Mouse (Mus musculus) urinary bladder, adult 2 months (tissue): ENCODE data around the gene Ank3. TPM values are rescaled to one million over a fixed set of nuclear protein-coding genes. Genes with fewer than 3 reads are reported as not detected.

Experiments
- DNase-seq: peaks from one replicate; pipeline ENCODE4 v3.0.0; 2022; ENCODE audit warnings: low spot score
- polyA plus RNA-seq: library from polyadenylated mRNA; depleted of rRNA; stranded (reverse); fragments of >200 nt; gene quantifications from 2 replicates; pipeline ENCODE4 v1.2.3, GENCODE M21; 2012

Ank3 gene
- polyA plus RNA-seq, 1 experiment: 27.3 TPM

DNA sequence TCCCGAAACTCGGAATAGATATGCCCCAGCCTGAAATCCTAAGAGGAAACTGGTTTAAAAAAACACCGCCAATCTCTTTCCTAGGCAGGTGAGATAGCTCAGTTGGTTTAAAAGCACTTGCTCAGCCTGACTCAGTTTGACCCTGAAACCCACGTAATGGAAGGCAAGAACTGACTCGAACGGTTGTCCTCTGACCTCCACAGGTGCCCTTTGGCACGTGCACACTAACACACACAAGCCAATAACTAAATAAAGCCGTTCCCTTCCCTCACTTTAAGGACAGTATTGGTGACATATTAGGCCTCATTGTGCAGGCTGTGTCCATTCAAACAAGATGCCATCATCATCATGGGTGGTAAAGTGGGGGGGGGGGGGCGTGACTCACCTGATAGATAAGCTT is 528.4 kb downstream of the Ank3 start:
- DNase-seq: no peak

DNA sequence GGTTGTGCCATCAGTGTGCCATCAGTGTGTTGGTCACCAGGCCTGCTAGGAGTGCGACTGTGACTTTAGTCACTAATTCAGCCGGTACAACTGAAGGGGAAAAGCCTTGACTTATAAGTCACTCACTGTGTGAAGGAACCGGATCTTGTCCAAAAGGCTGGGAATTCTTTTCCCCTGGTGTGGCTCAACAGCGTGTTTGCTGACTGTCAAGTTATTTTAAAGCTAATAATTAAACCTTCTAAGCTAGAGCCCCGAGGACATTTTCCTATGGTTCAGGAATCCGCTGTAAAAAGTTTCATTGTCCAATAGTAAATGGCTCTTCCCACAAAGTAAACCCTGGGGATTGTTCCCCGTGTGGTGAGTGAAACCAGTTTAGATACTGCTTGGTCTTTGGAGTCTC is 529.8 kb downstream of the Ank3 start:
- DNase-seq: no peak

DNA sequence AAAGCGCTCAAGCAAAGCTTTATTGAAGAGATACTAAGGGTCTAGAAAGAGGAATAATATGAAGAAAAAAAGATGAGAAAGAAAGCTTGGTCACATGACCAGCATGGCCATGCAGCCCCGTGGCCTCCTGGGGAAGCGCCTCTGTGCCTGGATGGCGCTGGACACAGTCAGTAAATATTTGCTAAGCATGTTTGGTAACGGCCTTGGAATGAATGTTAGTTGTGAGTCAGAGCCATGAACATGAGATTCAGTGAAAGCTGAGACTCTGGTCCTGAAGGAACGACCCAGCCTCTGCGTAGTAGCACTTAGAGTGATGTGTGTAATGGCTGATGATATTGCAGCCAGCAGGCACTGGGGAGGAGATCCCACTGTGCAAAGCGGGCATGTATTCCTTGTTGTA is 531.9 kb downstream of the Ank3 start:
- no peak for DNase-seq

DNA sequence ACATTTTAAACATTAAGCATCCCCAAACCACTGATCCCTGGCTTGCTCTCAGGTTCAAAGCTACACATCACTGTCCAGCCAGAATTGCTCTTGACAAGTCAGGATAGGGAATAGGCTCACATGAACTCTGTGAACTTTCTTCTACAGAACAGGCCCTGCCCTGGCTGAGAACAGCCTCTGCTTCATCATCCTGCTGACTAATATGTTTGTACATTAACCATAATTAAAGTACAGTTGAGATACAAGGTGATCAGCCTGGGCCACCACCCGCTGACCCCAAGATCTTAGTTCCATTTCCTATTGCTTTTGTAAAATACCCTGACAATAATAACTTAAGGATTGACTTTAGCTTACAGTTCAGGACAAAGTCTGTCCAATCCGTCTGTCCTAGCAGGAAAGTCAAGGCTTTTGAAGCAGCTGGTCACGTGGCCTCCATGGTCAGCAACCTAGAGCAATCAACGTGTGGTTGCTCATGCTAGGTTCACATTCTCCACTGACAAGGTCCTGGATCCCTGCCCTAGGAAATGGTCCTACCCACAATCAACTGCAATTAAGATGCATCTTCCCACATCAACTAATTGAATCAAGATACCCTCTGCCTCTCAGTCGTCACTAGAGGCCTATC is 538.0 kb downstream of the Ank3 start:
- DNase-seq: no peak

DNA sequence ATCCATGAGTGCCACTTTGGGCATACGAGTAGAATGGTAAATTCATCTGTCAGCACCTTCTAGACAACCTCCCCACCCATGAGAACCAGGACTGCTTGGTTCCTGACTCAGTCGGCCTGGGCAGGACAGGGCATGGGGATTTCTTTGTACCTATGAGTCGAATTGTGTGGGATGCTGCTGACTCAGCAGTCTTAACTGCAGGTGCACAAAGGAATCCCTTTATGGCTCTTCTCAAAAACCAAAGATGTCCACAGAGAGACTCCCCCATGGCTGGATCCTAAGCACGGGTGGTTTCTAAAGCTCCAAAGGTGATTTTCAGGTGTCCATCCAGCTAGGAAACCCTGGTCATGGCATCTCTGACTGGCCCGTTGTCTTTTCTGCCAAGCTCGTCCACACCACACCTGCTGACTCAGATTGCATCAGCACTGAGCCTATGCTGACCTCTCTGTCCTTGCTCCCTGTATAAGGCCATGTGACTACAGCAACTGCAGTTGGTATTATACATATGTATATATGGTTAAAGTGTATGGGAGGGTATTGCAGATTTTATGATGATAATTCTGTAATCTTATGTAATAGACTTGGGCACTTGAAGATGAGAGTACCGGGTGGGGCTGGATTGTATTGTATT is 538.8 kb downstream of the Ank3 start:
- no peak for DNase-seq

DNA sequence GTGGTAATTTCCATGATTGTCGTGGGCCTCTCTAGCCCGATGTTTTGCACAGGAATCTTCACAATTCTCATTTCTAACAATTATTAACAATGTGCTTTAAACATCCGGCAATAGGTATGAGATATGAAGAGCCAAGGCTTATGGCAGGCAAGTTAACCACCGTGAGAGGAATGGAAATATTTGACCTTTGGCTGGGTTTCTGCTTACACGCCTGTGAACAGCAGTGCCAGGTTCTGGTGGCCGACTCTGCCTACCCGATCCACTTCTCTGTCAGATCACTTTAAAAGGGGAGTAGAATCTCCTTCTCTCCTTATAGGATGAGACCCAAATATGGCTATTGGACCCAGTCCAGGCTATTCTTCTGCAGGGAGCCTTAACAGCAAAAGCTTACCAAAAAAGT is 540.6 kb downstream of the Ank3 start:
- no peak for DNase-seq

DNA sequence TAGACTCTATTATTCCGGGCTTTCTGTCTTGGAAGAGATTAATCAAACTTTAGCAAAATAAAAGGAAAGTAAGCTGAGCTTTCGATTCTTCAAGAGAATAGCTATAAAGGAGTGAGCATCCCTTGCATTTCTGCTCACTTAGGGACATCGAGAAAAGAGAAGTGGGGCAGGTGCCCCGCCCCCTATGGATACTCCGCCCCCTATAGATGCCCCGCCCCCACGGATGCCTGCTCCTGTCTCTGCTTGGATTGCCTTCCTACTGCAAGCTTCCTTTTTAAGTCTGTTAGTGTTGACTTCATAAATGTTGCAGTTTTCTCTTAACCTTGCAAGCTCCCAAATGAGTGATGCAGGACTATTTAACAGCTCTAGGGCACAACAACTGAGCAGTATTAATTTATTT is 541.4 kb downstream of the Ank3 start:
- no peak for DNase-seq

DNA sequence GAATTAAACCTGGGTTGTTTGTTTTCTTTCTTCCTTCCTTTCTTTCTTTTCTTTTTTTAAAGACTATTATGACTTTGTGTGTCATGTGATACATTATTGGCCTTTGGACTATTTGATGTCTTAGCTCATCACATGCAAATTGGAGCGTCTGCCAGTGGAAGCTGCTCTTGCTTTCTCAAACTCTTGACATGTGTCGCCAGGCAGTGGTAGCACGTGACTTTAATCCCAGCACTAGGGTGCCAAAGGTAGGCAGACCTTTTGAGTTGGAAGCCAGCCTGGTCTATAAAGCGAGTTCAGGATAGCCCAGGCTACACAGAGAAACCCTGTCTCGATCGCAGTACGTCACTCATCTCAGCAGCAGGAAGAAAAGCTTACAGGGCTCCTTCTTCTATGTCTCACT is 542.4 kb downstream of the Ank3 start:
- DNase-seq: no peak

DNA sequence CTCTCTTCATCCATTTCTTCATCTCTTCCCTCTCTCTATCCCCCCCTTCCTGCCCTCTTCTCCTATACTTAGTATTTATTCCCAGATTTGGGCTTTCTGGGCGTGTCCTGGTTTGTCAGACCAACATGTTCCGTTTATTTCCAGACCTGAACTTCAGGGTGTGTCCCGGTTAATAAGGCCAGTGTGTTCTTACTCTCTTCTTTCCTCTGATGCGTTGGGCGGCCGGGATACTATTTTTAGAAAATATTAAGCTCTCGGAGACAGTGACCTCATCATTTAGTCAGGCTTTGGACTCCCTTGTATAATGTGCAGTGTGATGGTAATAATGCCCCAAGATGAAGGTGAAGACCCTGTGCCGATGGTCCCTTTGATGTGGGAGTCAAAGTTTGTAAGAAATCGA is 546.3 kb downstream of the Ank3 start:
- no peak for DNase-seq

DNA sequence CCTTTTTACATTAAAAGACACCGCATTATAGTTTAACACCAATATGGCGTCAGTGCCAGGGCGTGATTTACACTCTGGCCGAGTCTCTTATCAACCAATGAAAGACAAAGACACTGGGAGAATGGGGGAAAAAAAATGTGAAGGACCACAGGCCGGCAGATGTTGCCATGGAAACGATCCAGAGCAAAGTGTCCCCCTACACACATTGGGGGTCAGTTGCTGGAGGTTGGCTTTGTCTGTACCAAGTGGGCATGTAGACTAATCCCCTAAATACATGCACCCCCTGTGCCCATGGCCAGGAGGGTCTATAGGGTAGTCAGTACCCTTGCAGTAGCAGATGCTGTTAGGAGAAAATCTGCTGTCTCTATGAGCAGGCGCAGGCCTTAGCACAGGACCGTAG is 547.3 kb downstream of the Ank3 start:
- DNase-seq: no peak

DNA sequence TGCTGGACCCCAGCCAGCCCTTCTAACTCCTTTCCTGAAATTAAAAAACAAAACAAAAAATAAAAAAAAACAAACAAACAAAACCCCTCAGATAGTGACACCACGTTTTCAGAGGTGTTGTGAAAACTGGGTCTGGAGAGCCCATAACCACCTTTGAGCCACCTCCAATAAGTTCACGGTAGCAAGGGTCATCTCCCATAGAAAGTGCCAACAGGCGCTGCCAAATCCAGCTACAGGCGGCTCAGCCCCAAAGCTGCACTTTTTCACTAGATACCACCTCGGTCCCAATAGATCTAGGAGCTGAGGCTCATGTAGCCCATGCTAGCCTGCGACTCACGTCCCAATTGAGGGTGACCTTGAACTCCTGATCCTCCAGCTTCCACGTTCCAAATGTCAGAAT is 547.7 kb downstream of the Ank3 start:
- DNase-seq: no peak

DNA sequence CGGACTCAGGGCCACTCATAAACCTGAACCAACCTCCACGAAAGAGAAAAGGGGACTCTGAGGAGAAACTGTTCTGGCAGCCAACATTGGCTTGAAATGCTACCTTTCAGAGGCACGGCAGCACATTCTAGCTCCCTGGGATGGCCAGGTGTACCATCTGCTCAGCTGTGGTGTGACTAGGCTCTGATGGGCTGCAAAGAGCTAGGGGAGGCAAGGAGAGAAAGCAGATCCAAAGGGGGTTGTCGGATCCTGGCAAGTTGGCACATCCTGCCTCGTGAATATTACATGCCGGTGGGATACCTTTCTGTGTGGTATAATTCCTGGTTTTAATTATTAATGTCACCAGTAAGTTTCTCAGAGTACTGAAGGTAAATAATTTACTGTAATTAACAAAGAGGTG is 548.5 kb downstream of the Ank3 start:
- DNase-seq: no peak

DNA sequence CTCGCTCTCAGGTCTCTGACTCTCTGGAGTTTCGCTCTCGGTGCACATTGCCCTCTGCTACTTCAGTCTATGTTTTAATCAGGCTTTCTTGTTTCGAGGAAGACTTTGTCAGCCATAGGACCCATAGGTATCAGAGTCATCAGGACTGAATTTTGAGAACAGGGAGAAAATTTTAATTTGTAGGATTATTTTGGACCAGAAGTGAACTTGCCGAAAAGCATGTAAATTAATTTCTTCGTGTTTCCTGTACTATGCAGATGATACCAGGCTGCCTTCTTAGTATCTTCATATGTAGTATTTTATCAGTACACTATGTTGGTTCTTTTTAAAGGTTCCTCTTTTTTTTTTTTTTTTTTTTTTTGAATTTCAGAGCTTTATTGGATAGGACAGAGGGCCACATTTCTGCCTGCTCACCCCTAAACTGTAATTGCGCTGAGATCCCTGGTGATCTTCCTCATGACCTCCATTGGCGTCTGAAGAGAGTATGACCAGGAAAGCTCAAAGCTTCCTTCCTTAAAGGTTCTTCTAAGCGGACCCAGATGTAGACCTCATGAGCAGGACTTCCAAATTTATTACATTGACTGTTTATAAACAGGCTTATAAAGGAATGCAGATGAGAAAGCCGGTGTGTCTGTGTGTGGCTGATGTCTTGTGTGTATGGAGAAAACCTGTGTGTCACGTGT is 551.8 kb downstream of the Ank3 start:
- DNase-seq: no peak

DNA sequence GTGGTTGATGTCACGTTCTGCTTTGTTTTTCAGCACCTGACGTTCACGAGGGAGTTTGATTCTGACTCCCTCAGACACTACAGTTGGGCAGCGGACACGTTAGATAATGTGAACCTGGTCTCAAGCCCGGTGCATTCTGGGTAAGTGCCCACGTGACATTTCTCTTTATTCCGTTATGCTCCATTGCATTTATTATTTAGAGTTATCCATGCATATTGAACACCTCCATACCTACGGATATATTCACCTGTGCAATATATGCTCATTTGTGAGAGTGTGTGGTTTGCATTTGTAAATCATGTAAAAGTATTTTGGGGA is 552.3 kb downstream of the Ank3 start:
- no peak for DNase-seq

DNA sequence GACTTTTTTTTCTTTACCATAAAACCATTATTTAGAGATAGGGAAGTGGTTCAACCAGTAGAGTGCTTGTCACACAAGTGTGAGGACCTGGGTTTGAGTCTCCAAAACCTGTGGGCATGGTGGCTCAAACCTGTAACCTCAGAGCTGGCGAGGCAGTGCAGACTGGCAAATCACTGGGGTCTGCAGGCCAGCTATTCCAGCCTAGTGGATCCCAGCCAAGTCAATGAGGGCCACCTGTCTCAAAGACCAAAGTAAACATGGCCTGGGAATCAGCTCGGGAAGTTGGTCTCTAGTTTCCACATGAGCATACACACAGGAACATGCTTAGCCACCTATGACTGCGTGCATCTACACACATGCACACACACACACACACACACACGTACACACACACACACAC is 552.9 kb downstream of the Ank3 start:
- DNase-seq: no peak

DNA sequence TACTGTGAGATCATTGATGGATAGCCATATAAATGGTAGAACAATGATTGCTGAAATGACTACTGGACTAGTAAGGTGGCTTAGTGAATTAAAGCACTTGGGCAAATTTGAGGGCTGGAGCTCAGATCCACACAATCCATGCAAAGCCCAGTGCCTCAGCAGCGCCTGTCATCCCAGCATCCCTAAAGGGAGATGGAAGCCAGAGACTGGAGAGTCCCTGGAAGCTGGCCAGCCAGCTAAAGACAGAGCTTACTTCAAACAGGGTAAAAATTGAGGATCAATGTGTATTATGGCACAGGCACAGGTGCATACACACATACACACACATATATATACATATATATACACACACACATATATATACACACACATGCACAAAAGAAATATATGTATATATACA is 553.7 kb downstream of the Ank3 start:
- no peak for DNase-seq

DNA sequence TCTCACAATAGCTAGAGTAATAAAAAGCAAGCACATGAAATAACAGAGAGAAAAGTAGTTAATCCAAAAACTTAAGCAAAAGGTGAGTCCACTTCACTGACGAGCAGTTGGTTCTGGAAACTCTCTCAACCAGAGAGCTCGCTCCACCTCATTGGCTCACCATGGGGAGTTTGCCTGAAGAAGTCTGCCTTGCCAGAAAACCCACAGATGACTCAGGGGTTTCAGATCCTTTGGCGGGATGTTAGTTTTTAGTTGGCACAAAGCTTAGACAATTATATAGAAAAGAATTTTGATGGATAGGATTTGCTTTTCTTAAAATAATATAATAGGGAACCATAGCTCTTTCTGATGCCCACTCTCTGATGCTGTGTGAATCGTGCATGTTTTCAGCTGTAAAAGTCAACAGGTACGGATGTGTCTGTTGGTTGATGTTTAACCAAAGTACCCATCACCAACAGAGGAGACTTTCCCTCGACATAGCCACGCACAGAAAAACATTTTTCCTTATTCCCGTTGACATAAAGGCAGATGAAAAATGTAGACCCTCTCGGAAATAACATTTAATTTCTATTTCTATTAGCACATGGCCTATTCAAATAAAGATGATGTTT is 556.2 kb downstream of the Ank3 start:
- DNase-seq: no peak

DNA sequence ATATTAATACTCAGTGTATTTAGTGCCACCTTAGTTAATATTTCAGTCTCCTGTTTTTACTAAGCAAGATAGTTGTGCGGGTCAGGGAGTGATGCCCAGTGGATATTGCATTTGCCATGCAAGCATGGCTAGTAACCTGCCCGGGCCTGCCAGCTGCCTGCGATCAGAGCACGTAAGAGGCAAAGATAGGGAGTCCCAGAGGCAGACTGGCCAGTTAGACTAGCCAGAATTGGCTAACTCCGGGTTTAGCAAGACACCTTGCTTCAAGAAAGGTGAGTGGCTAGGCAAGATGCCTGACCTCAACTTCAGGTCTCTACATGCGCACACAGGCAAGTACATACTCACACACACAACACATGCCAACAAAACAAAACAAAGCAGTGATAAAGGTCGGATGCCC is 563.7 kb downstream of the Ank3 start:
- peak; percentile 35 for DNase-seq

DNA sequence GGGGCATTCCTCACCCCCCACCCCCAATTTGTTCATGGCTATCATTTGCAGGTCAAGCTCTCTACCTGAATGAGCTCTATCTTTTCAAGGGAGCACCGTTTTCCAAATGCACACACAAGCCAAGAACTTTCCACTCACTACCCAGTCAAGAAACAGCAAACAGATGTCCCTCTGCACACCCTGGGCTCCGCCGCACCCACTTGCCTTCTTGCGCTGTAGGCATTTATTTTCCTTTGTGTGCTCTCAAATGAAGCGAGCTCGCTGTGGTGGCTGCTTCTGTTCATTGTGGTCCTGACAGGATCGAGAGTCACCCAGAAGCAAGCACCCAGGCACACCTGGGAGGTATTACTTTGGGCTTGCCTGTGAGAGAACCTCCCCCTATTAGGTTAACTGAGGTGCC is 564.4 kb downstream of the Ank3 start:
- no peak for DNase-seq

DNA sequence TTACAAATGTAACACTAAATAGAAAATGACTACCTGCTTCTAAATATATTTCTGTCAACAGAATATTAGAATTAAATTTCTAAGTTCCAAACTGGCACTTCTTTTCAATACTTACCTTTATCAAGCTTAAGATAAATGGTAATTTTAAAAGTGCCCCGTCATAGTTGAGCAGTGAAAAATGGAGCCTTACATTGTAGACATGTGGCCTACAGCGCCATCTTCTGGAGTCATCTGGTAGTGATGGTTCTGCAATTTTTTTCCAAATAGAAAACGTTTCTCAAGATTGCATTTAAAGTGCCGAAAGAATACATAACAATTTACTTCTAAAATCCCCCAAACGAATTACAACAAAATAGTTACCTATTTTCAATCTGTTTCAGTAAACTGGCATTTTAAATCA is 566.0 kb downstream of the Ank3 start:
- DNase-seq: no peak

DNA sequence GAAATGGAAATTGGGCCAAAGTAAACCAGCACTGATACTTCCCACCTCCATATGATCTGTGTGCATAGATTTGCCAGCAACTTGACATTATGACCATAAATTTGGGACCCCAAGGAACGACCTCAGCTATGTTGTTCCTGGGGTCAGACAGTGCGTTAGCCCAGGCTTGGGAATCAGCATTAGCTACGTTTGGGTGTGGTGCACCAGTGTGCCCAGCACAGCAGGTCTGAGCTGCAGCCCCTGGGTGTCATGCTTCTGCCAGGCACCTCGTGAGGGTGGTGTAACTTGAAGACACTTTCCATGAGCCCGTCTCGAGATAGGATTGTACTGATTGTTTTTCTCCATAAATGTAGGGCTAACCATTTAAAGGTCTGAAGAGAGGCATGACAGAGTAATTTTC is 566.5 kb downstream of the Ank3 start:
- no peak for DNase-seq

DNA sequence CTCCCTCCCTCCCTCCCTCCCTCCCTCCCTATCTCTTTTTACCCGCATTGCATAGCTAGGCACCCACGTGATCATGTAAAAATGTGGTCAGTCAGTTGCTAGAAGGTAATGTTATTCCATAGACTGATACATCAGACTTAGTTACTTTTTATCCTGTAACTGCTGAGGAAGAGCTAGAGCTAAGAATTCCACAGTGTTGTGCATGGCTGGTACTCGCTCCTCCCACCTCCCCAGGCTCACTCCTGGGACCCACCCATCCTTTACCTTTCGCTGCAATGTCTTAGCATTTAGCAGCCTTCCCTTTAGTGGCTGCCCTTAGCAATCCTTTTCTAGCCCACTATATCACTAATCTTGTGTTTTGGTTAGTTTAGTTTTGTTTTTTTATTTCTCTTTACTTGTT is 569.4 kb downstream of the Ank3 start:
- no peak for DNase-seq

DNA sequence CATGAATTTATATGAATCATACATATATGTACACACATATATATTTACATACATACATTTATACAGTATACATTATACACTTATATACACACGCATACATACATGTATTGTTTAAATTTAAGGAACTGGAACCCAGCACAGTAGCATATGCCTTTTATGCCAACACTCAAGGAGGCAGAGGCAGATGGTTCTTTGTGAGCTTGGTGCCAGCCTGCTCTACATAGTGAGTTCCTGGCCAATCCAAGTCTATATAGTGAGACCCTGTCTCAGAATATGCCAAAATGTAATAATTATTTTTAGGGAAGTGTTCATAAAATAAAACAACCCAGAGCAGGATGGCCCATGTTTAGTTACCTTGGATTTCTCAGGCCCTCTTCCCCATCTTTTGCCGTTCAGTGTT is 581.1 kb downstream of the Ank3 start:
- no peak for DNase-seq
